Mouse (Mus musculus): ENCODE results near the gene 3110082I17Rik. TPM values are rescaled to one million over a fixed set of nuclear protein-coding genes. Genes with fewer than 3 reads are reported as not detected.

Gene 3110082I17Rik
- total RNA-seq, 2 experiments from 2014 or later: 17.1 to 18.1 TPM

DNA sequence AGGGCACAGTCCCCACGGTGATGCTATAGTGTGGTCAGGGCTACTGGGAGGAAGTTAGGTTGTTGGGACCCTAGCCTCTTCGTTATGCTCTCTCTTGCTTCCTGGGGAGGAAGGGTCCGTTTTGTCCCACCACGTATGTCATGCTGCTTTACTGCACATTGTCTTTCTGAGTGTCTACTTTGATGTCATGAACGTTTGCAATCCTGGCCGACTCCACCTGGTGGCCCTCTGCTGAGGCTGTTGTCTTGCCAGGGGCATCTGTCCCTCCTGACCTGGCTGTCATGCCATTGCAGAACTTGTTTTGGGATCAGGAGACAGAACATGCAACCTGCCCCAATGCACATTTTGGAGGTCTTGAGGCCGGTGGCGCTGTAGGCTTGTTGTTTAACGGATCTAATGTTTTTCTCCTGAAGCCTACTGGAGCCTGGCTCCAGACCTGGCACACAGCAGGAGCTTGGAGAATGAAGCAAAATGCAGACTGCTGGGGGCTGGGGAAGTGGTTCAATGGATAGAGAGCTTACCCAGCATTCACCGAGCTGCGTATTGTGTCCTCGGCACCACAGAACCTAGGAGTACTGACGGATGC is 134.1 kb downstream of the 3110082I17Rik start:
- no peak for TF ChIP-seq CTCF (conservative IDR thresholded peaks at IDR 0.05)
- DNase-seq (ENCODE audit: low spot score in 2 of 2): no peak
- H3K4me3 ChIP-seq: no peak overlapping the region
- peak overlapping the region; percentile 53; the same call in 1 of the 2 replicates for H3K27ac ChIP-seq

DNA sequence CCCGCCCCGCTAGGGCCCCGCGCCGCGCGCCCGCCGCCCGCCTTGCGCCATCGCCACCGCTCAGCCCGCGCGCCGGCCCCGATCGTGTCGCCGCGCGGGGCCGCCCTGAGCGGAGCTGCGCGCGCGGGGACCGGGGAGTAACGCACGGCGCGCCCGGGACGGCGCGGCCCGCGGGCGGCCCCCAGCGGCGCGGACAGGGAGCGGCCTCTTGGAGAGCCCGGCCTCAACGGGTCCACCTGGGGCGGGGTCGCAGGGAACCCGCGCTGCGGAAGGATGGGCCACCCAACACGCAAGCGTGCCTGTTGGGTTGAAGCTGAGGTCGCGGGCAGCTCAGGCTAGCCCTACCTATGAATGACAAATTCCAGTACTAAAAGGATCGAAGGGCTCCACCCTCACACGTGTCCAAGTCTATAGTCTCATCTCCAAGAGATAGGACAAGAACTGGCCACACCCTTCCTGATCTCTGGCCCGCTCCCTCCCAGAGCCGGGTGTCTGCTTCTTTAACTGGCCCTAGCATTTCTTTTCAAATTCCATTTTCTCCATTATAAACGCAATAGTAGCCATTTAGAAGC is 134.8 kb downstream of the 3110082I17Rik start, which contains the start of gene Adap1:
Gene Adap1, minus strand, starts transcription at position 228 of the 572 bp plus-strand sequence.
- peak; percentile 73 for TF ChIP-seq CTCF (conservative IDR thresholded peaks at IDR 0.05)
- peak within 1 kb of the TSS; percentile 98 for H3K27ac ChIP-seq

DNA sequence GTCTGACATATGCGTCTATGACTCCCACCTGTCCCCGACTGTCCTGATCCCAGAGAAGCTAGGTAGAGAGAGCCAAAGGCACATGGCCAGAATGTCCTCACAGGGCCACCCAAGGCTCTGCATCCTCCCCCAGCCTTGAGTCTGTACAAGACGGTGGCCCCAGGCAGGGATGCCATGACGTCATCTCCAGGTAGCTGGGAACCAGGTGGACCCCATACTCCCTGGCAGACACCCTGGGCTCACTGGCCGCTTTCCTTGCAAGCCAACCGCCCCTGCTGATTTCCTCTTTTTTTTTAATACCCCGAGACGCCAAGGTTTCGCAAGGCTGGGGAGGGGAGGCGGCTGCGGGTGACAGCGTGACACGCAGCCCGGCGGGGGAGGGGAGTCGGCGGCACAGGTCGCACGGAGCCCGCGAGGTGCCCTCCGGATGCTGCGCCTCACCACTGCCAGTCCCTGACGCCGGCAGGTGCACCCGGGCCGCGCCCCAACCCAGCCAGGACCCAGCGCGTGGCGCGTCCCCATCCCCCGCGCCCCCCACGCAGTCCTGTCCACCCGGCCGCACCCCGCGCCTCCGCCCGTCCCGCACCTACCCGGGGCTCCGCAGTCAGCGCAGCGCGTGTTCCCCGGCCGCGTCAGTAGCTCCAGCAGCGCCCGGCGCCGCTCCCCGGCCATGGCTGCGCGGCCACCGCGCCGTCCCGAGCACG is 135.5 kb downstream of the 3110082I17Rik start:
- TF ChIP-seq CTCF (conservative IDR thresholded peaks at IDR 0.05): no peak
- peak overlapping the region; percentile 59 for H3K4me3 ChIP-seq
- H3K27ac ChIP-seq: peak overlapping the region; percentile 98
- peak; percentile 34 to 42 for DNase-seq (ENCODE audit: low spot score in 2 of 2)

More for the DNA sequence above, 134.8 kb downstream of the 3110082I17Rik start, which contains the start of gene Adap1:
- peak within 1 kb of the TSS; percentile 59 for H3K4me3 ChIP-seq
- DNase-seq (ENCODE audit: low spot score in 2 of 2): peak; percentile 52 to 72

DNA sequence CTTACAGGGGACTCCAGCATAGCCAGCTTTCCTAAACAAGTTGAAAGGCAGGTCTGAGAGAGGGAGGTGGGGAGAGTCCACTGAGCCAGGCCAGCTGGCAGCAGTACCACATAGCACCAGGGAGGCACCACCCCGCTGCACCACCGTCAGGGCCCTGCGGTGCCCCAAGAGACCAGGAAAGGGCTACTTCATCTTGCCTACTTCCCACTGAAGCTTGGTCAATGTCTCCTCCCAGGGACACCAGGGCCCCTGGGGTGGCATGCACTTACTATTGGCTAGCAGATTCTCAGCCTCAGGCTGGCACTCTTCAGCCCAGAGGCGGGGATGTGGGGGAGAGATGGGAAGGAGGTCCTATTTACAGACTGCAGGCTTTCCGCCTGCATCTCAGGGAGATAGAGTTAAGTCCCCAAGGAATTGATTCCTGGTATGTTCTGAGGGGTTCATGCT is 136.3 kb downstream of the 3110082I17Rik start:
- peak overlapping the region; percentile 59 for H3K4me3 ChIP-seq

DNA sequence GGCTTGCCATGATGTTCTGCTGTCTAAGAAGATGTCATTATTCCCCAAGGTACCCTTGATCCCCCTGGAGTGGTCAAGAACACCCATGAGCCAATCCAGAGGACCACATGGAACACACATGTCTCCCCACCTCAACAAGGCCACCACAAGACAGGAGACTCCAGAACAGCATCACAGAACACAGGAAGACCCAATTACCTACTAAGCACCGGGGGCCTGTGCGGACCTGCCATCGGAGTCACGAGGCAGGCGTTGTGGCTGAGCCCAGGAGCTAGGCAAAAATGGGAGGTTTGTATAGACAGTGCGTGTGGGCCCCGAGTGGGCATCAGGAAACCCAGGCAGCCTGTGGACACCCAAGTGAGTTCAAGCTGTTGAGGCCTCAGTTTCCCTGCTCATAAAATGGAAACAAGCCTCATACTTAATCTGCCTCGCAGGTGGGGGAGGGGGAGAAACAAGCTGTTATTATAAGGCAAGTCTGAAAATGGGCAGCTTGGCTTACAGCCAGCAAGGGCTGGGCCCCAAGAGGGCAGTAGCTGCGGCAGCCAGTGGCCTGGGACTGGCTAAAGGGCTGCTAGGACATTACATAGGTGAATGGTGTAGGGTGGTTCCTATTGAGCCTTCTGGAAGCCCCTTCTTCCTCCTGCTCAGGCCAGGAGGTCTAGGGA is 136.9 kb downstream of the 3110082I17Rik start:
- DNase-seq (ENCODE audit: low spot score in 2 of 2): no peak
- H3K27ac ChIP-seq: peak overlapping the region; percentile 98
- peak overlapping the region; percentile 59 for H3K4me3 ChIP-seq
- TF ChIP-seq CTCF (conservative IDR thresholded peaks at IDR 0.05): no peak

More for the DNA sequence above, 136.3 kb downstream of the 3110082I17Rik start:
- H3K27ac ChIP-seq: peak overlapping the region; percentile 98
- DNase-seq (ENCODE audit: low spot score in 2 of 2): peak in 1 of 2 experiments; percentile 26
- peak; percentile 45 for TF ChIP-seq CTCF (conservative IDR thresholded peaks at IDR 0.05)

DNA sequence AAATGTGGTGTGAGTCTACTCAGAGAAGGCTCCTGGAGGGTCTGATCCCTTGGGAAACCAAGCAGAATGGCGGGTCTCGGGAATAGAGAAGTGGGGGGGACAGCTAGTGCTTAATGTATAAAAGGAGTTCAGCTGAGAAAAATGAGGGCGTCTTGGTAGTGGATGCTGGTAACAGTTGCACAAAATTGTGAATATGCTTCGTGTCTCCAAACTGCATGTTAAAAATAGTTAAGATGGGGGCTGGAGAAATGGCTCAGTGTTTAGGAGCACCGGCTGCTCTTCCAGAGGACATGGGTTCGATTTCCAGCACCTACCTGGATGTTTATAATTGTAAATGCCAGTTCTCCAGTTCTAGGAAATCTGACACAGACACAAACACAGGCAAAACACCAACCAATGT is 139.0 kb downstream of the 3110082I17Rik start:
- Histone ChIP-seq H3K4me3 (no peak overlapping the region), H3K27ac (no peak overlapping the region)
- no peak for DNase-seq (ENCODE audit: low spot score in 2 of 2)
- TF ChIP-seq CTCF (conservative IDR thresholded peaks at IDR 0.05): no peak

DNA sequence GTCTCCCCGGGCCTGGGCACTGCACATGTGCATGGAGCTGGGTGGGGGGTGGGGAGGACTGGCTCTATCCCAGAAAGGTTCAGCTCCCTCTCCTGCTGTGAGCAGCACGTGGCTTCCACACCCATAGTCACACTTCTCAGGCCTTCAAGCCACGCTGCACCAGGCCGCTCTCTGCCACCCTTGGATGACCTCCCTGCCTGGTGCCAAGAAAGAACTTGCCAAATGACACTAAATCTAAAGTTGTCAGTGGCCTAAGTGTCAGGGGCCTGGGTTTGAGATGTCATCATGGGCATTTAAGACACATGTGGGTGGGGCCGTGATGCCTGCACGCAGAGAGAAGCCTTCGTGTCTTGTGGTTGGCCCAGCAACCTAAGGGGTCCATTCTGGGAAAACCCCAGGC is 139.9 kb downstream of the 3110082I17Rik start:
- Histone ChIP-seq H3K4me3 (no peak overlapping the region), H3K27ac (no peak overlapping the region; the same call in 1 of the 2 replicates)
- DNase-seq (ENCODE audit: low spot score in 2 of 2): no peak
- TF ChIP-seq CTCF (conservative IDR thresholded peaks at IDR 0.05): no peak

DNA sequence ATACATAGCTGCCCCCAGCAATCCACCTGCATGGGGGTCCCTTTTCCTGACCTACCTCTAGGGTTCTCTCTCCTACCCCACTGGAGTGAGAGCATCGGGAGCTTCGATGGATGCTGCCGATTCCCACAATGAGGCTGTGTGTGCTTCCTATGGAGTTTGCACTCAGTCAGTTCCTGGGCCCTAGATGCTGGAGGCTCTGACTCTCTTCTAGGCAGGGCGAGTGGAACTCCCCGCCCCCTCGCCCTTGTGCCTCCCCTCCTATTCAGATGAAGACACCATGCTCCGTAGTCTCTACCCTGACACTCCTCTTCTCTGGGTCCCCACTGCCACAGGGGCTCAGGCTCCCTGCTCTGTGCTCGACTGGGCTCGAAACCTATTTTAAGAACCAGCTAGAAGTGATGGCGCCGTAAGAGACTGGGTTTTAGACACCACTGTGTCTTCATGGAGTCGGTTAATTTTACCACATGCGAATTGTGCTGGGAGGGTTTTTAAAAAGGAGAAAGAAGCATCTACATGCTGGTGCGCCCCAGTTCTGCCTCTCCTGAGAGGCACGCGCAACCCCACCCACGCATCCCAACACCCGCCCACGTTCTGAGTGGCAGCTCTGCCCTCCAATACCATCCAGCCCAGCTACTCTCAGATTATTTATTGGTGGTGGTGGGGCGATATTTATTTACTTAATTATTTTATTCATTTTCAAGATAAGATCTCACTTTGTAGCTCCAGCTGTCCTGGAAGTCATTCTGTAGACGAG is 142.4 kb downstream of the 3110082I17Rik start:
- peak; percentile 44 to 68 for DNase-seq (ENCODE audit: low spot score in 2 of 2)
- Histone ChIP-seq H3K4me3 (peak overlapping the region; percentile 17; the same call in 1 of the 2 replicates), H3K27ac (peak overlapping the region; percentile 52)
- TF ChIP-seq CTCF (conservative IDR thresholded peaks at IDR 0.05): no peak

DNA sequence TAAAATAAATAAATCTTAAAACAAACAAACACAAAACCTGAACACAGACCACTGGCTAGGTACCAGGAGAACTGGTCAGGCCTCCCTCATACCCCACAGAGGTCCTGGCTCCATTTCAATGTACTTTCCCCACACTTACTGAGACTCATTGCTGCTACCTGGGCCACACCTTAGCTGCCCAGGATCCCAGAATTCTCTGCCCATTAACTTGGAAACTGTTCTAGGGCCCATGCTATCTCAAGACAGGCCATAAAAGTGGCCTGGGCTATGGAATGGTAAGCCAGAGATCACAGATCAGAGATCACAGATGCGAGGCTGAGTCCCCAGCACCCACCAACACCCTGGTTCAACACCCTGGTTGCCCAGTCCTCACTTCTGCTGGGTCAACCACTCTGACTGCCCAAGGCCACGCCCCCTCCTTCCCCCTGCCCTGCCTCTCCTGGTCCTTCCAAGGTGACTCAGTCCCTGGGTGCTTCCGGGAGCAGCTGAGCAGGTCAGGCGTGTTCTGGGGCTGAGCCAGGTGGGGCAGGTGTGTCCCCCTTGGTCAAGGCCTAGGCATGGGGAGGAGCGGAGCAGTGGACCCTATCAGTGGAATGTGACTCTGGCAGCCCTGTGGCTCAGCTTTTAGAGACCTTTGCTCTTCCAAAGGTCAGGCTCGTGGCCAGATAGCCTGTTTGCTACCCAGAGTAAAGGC is 143.2 kb downstream of the 3110082I17Rik start:
- DNase-seq (ENCODE audit: low spot score in 2 of 2): no peak
- H3K4me3 ChIP-seq: no peak overlapping the region
- no peak for TF ChIP-seq CTCF (conservative IDR thresholded peaks at IDR 0.05)
- H3K27ac ChIP-seq: peak overlapping the region; percentile 52; the same call in 1 of the 2 replicates

DNA sequence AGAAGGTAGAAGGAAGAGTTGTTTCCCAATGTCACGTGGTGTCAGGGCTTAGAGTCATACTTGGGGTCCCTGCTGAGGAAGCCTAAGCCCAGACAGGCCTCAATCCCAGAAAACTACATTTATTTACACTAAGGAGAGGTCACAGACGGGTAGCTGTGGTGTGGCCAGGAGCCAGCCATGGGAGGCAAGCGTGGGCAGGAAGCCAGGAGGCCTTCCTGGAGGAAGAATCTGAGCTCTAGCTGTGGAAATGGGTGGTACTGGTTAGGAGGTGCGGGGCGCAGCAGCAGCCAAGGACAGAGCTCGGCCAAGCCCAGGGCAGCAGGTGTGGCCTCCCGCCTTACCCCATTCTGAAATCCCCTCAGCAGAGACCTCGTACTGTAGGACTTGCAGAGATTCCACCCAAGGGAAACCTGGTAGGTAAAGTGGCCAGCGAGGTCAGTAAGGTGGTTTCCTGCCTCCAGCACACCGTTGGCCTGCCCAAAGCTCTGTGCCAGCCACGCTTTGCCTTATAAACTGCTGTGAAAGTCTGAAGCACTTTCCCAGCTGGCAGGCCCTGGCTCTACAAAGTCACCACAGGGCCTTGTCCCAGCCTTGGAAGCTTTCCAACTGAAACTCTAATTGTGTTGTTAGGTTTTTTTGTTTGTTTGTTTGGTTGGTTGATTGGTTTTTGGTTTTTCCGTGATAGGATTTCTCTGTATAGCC is 145.2 kb downstream of the 3110082I17Rik start:
- Histone ChIP-seq H3K27ac (no peak overlapping the region), H3K4me3 (no peak overlapping the region)
- TF ChIP-seq CTCF (conservative IDR thresholded peaks at IDR 0.05): no peak
- DNase-seq (ENCODE audit: low spot score in 2 of 2): no peak

DNA sequence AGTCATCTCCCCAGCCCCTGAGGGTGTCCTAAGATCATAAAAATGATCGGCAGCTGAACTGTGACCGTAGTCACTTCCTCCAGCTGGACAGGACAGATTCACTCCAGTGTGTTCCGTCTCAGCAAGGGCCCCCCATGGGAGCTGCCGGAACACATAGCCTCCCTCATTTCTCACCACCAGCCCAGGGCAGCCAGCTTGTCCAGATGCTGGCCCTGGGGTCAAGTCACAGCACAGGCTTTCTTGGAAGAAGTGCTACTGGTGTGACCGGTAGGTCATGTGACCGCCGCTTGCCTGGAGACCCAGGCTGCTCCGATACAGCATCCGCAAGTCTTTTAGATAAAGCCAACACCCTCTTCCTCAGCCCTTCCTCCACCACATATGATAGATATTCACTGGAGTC is 146.8 kb downstream of the 3110082I17Rik start:
- TF ChIP-seq CTCF (conservative IDR thresholded peaks at IDR 0.05): no peak
- no peak overlapping the region for H3K4me3 ChIP-seq
- no peak for DNase-seq (ENCODE audit: low spot score in 2 of 2)
- no peak overlapping the region for H3K27ac ChIP-seq
